Mouse (Mus musculus) heart, adult 2 months (tissue): ENCODE results near the gene Cfap221. TPM values are rescaled to one million over a fixed set of nuclear protein-coding genes. Genes with fewer than 3 reads are reported as not detected.

ENCODE experiments used
- DNase-seq, 2 experiments: peaks; one replicate each; pipeline ENCODE4 v3.0.0; 2021
- H3K27ac ChIP-seq: fragments of 200-600 bp; 2 replicates; pipeline ENCODE4 v1.8.1; 2022
- H3K27me3 ChIP-seq: fragments of 200-500 bp; 2 replicates; pipeline ENCODE4 v1.6.1; 2012; ENCODE audit warnings: mild to moderate bottlenecking, low read length, inconsistent platforms, mixed read lengths; ENCODE audit not compliant: control insufficient read depth, insufficient read depth
- H3K36me3 ChIP-seq: fragments of 200-500 bp; 2 replicates; pipeline ENCODE4 v1.6.1; 2012; ENCODE audit warnings: low read length, inconsistent platforms; ENCODE audit not compliant: control insufficient read depth, insufficient read depth
- H3K4me1 ChIP-seq: fragments of 200-500 bp; 2 replicates; pipeline ENCODE4 v1.6.1; 2011; ENCODE audit warnings: low read length; ENCODE audit not compliant: control insufficient read depth, insufficient read depth
- H3K4me3 ChIP-seq: fragments of 200-600 bp; 2 replicates; pipeline ENCODE4 v1.8.1; 2022
- H3K79me2 ChIP-seq: fragments of 200-500 bp; replicated peaks from 2 replicates; pipeline ENCODE4 v1.6.1; 2012; ENCODE audit warnings: mild to moderate bottlenecking, inconsistent platforms, low read length, moderate library complexity, mixed read lengths; ENCODE audit not compliant: control insufficient read depth, insufficient read depth
- H3K9ac ChIP-seq: fragments of 200-500 bp; 2 replicates; pipeline ENCODE4 v1.6.1; 2012; ENCODE audit warnings: low read depth, mild to moderate bottlenecking, control low read depth, inconsistent platforms, low read length, mixed read lengths
- CTCF ChIP-seq: fragments of 200-600 bp; IDR thresholded peaks from 2 replicates; pipeline ENCODE4 v1.8.1; 2022; ENCODE audit warnings: antibody characterized with exemption, mild to moderate bottlenecking, moderate library complexity
- EP300 ChIP-seq: fragments of 200-500 bp; IDR thresholded peaks from 2 replicates; pipeline ENCODE4 v1.6.1; 2011; ENCODE audit warnings: low read depth, low read length, control low read depth; ENCODE audit not compliant: insufficient read depth
- POLR2A ChIP-seq: fragments of 200-500 bp; IDR thresholded peaks from 2 replicates; pipeline ENCODE4 v1.6.1; 2011; ENCODE audit warnings: mild to moderate bottlenecking, low read depth, low read length, control low read depth; ENCODE audit not compliant: insufficient read depth
- WGBS: fragments of 180-500 bp; shearing (Covaris S2); methylation state at CpG from one replicate; pipeline ENCODE4 v1.1.7; 2018; 5-methylcytosine and 5-hydroxymethylcytosine counted together
- intact Hi-C: fragments of 180-260 bp; cut with DNase I; formaldehyde crosslinking; loops from one replicate; pipeline ENCODE4 v1.15.1; 2025
- polyA plus RNA-seq: library from polyadenylated mRNA; depleted of rRNA; stranded (reverse); fragments of >200 nt; gene quantifications from 2 replicates; pipeline ENCODE4 v1.2.3, GENCODE M21; 2012
- total RNA-seq, 2 experiments: library from RNA; stranded (reverse); gene quantifications; 2 replicates each; pipeline ENCODE4 v1.2.3; 2021

Gene Cfap221
- total and polyA plus RNA-seq, 3 experiments = 0.25 TPM; not detected in 2

GRCm38 (mm10) chr1:119929715-119930114, 67.3 kb downstream of the Cfap221 start:
- Histone ChIP-seq H3K79me2 (no peaks in the 10 kb centered on the region), H3K27ac (no peak overlapping the region), H3K36me3 (no peaks in the 10 kb centered on the region), H3K27me3 (no peaks in the 10 kb centered on the region), H3K4me3 (no peak overlapping the region), H3K4me1 (no peaks in the 10 kb centered on the region), H3K9ac (no peak overlapping the region)
- WGBS = 20% methylated on average over 1 of the region's 1 CpGs
- intact Hi-C loops = loop anchor here (1.0 to 5.0 kb wide), 3 partner anchors 112 to 842 kb away; no protein-coding TSS in a partner anchor
- no peak for DNase-seq
- TF ChIP-seq CTCF (peak; percentile 76), EP300 (no peak), POLR2A (no peak)

- Histone ChIP-seq H3K4me3 (no peak overlapping the region), H3K27me3 (no peaks in the 10 kb centered on the region), H3K27ac (no peak overlapping the region), H3K36me3 (no peaks in the 10 kb centered on the region), H3K79me2 (no peaks in the 10 kb centered on the region), H3K9ac (no peak overlapping the region), H3K4me1 (no peaks in the 10 kb centered on the region)
- intact Hi-C loops = loop anchor here (10.0 kb wide), 1 partner anchor 454 kb away; no protein-coding TSS in a partner anchor
- TF ChIP-seq EP300 (no peak), POLR2A (no peak), CTCF (peak; percentile 64)
- DNase-seq = no peak
- 54% methylated on average over 4 of the region's 4 CpGs for WGBS
Observed at GRCm38 (mm10) chr1:119919299-119919698, 77.7 kb downstream of the Cfap221 start.

DNA sequence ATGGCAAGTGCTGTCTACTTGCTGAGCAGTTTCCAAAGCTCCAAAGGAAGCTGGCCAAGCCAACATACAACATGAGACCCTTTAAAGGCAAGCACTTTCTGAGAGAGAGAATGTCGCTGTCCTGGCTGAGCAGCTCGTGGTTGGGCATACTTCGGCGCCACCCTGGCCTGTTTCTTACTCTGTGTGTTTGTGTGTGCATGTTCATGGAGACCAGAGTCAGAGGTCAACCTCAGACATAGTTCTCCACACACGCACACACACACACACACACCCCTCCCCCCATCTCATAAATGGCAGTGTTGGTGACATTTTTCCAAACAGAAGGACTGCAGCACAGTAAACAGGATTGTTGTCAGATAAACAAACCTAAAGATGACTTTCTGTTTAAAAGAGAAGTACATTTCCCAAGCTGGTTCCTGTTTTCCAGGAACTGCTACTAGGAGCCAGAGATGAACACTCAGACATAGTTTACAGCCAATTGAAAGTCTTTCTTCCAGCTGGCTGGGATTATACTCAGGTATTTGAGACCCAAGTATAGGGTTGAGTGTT, 80.1 kb downstream of the Cfap221 start:
- DNase-seq = no peak
- Histone ChIP-seq H3K79me2 (no peaks in the 10 kb centered on the region), H3K9ac (no peak overlapping the region), H3K27ac (no peak overlapping the region), H3K4me3 (no peak overlapping the region), H3K36me3 (no peaks in the 10 kb centered on the region), H3K4me1 (peaks cover 1% of the 10 kb centered on the region; the same call in 1 of the 2 replicates), H3K27me3 (no peaks in the 10 kb centered on the region)
- TF ChIP-seq CTCF = no peak
- TF ChIP-seq EP300 = no peak
- no peak for TF ChIP-seq POLR2A
- WGBS = 80% methylated on average over 5 of the region's 5 CpGs
- intact Hi-C loops = loop anchor here (10.0 kb wide), 1 partner anchor 452 kb away; no protein-coding TSS in a partner anchor

DNA sequence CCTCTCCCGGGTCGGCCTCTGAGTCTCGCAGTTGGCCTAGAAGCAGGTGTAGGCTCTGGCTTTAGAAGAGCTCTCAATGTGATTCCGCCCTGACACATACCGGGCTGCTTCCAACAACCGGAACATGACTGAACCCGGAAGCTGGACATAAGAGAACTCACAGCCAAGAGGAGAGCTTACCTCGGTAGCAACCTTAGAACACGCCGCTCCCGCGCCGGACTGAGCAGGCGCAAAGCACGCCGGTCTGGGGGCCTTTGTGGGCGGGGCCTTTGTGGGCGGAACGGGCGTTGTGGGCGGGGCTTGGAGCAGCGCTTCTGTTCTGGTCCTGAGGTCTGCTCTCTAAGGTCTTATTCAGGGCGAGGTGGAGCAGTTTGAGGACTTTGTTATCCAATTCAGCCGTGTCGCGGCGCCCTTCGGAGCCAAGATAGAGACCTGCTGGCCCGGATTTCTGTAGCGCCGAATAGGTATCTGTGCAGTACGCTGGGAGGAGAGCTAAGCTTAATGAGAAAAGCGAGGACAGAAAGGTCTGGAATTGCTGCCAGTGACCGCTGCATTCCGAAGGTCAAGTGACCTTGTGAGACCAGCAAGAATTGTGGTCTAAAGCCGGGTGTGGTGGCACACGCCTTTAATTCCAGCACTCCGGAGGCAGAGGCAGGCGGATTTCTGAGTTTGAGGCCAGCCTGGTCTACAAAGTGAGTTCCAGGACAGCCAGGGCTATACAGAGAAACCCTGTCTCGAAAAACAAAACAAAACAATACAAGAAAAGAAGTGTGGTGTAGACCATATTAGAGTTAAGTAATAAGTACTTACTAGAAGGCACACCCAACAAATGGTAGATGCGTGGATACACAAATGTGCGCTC, 83.8 kb downstream of the Cfap221 start, which contains the start of gene Tmem177:
TSS of gene Tmem177 (minus strand) at position 256 of the 862 bp plus-strand sequence.
- H3K27ac ChIP-seq = peak within 1 kb of the TSS; percentile 68
- TF ChIP-seq EP300 (0 out of 2 replicates have a peak, but pooled peaks have one; percentile 32), CTCF (no peak), POLR2A (peak; percentile 82)
- peaks cover 1% of the 10 kb centered on the region; the same call in 1 of the 2 replicates for H3K4me1 ChIP-seq
- 9% methylated on average over 42 of the region's 42 CpGs for WGBS
- no peaks in the 10 kb centered on the region for H3K27me3 ChIP-seq
- intact Hi-C loops = loop anchor here (1.0 to 10.0 kb wide), 2 partner anchors 76 to 448 kb away; partner anchors contain the start of gene Ptpn4
- peak within 1 kb of the TSS; percentile 62 for H3K4me3 ChIP-seq
- no peaks in the 10 kb centered on the region for H3K36me3 ChIP-seq
- DNase-seq = peak; percentile 95 to 98
- H3K79me2 ChIP-seq = no peaks in the 10 kb centered on the region
- peak within 1 kb of the TSS; percentile 59 for H3K9ac ChIP-seq

GRCm38 (mm10) chr1:119907206-119907748, 89.8 kb downstream of the Cfap221 start:
- Histone ChIP-seq H3K9ac (no peak overlapping the region), H3K79me2 (no peaks in the 10 kb centered on the region), H3K27ac (no peak overlapping the region), H3K4me3 (no peak overlapping the region), H3K36me3 (no peaks in the 10 kb centered on the region), H3K4me1 (peaks cover 1% of the 10 kb centered on the region), H3K27me3 (no peaks in the 10 kb centered on the region)
- 54% methylated on average over 2 of the region's 2 CpGs for WGBS
- TF ChIP-seq CTCF = no peak
- TF ChIP-seq EP300 = no peak
- TF ChIP-seq POLR2A = no peak
- intact Hi-C loops = no loop called here
- no peak for DNase-seq
